8 mouse cellular contexts compared by ENCODE assay signal in the genomic region with DNA sequence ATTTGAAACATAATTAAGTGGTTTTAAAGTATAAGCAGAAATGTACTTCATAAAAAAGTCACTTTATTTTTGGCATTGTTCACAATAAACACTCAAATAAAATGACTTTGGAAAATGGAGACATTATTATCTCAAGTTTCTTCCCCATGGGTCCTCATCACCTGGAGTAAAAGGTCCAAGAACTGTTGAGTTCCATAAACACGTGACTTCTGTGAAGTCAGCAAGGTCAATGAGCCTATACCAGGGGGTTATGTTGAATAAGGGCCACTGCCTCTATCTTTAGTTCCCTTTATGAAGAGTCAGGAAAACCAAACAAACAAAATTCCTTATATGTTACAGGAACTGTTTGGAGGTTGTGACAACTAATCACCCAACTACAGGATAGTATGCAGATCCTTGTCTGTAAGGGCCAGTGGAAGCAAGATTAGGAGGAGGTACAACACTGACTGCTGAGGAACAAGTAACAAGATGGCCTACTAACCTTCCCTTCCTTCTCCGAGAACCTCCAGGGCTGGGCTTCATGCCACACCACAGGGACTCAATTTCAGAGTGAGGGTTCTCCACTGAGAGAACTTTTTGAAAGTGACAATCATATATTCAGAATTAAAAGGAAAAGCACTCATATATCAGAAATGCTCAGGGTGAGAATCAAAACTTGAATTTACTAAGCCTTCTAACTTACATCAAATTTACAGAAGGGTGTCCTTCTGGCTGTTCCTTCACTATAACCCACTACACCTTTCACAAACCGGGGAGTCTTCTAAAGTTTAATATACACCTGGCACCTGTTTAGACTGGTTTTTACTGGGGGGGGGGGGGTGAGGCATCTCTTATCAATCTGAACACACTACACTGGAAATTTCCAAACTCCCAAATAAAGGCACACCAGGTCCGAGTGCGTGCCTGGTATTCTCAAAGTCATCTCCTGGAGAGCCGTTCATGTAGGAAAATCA.
DNase-seq lines count a peak whose midpoint lies in the region; ATAC-seq and TF ChIP-seq lines count a peak whose summit lies in the region.

No protein-coding gene starts in this region.

- TF ChIP-seq EP300 in heart, postnatal 0 days (IDR thresholded peaks at IDR 0.05; ENCODE audit: low read depth): no peak

- no peak for DNase-seq in kidney, postnatal 14 days
- DNase-seq in heart, postnatal 0 days (ENCODE audit: low spot score): peak; percentile 56
- peak; percentile 21 for DNase-seq in lung, postnatal 36 days
- DNase-seq in embryo, embryonic 10 days (ENCODE audit: low spot score): no peak
- DNase-seq in spleen, postnatal 10 days (ENCODE audit: low spot score in 2 of 2): no peak

- H3K36me3 ChIP-seq in kidney, embryonic 15.5 days: no peaks in the 10 kb centered on the region
- H3K36me3 ChIP-seq in heart, postnatal 0 days (replicated peaks; ENCODE audit: control insufficient read depth, insufficient read depth, low read length): no peaks in the 10 kb centered on the region

- H3K9ac ChIP-seq in kidney, embryonic 15.5 days: peak overlapping the region; percentile 78
- H3K9ac ChIP-seq in heart, postnatal 0 days (replicated peaks; ENCODE audit: low read depth, low read length): peak overlapping the region; percentile 100

- no peaks in the 10 kb centered on the region for H3K9me3 ChIP-seq in kidney, embryonic 15.5 days (replicated peaks)
- H3K9me3 ChIP-seq in heart, postnatal 0 days (replicated peaks; ENCODE audit: control insufficient read depth, low read length): no peaks in the 10 kb centered on the region

- H3K4me3 ChIP-seq in kidney, embryonic 15.5 days (replicated peaks): peak overlapping the region; percentile 80
- H3K4me3 ChIP-seq in bone marrow macrophage, adult 2 months (ENCODE audit: insufficient read depth, low read length): peak overlapping the region; percentile 94
- H3K4me3 ChIP-seq in heart, postnatal 0 days (ENCODE audit: low read depth, low read length): peak overlapping the region; percentile 99

- peak overlapping the region; percentile 71 for H3K4me2 ChIP-seq in kidney, embryonic 15.5 days
- peak overlapping the region; percentile 66 for H3K4me2 ChIP-seq in heart, postnatal 0 days (ENCODE audit: low read depth, low read length)

- TF ChIP-seq POLR2A in bone marrow macrophage, adult 2 months (IDR thresholded peaks at IDR 0.05; ENCODE audit: borderline replicate concordance, low read depth, low read length): no peak

- TF ChIP-seq CTCF in bone marrow macrophage, adult 2 months (IDR thresholded peaks at IDR 0.05; ENCODE audit: low read depth, low read length): no peak
- TF ChIP-seq CTCF in heart, postnatal 0 days (IDR thresholded peaks at IDR 0.05; ENCODE audit: low read depth): no peak

- no peak for ATAC-seq in kidney, embryonic 15.5 days (replicated peaks; ENCODE audit: low FRiP score)
- ATAC-seq in heart, postnatal 0 days (ENCODE audit: insufficient read depth, low read depth): no peak
- no peak for ATAC-seq in granulocyte monocyte progenitor cell, adult 5-6 weeks (replicated peaks; ENCODE audit: poor library complexity, severe bottlenecking)

- H3K27ac ChIP-seq in kidney, embryonic 15.5 days: peak overlapping the region; percentile 94
- peak overlapping the region; percentile 78 for H3K27ac ChIP-seq in bone marrow macrophage, adult 2 months (ENCODE audit: insufficient read depth, low read depth, low read length)
- peak overlapping the region; percentile 99 for H3K27ac ChIP-seq in heart, postnatal 0 days (ENCODE audit: low read depth)

- 39% methylated on average over 6 of the region's 6 CpGs for WGBS in kidney, embryonic 15.5 days
- WGBS in heart, postnatal 0 days: 13% methylated on average over 6 of the region's 6 CpGs

- peaks cover 15% of the 10 kb centered on the region for H3K4me1 ChIP-seq in kidney, embryonic 15.5 days
- H3K4me1 ChIP-seq in bone marrow macrophage, adult 2 months (ENCODE audit: control insufficient read depth, insufficient read depth, low read length): peaks cover 13% of the 10 kb centered on the region
- H3K4me1 ChIP-seq in heart, postnatal 0 days (ENCODE audit: control insufficient read depth, insufficient read depth): no peaks in the 10 kb centered on the region

- no peaks in the 10 kb centered on the region for H3K27me3 ChIP-seq in kidney, embryonic 15.5 days
- no peaks in the 10 kb centered on the region for H3K27me3 ChIP-seq in heart, postnatal 0 days (ENCODE audit: control insufficient read depth, insufficient read depth, low read length)

Comparison
In these comparisons a context has a peak if more than half of its experiments do, and no peak if none do; other contexts are left out.
1. DNase-seq: peak in heart, postnatal 0 days (single experiment) and lung, postnatal 36 days (single experiment); none in kidney, postnatal 14 days (single experiment), embryo, embryonic 10 days (single experiment) and spleen, postnatal 10 days (0 of 2).
2. Peak in every context shown above with its lines, with median percentiles within 50 percentile points of each other: H3K27ac ChIP-seq and H3K4me3 ChIP-seq.